Mouse (Mus musculus) kidney, embryonic 14.5 days (tissue): ENCODE data around the gene Rnf130. TPM values are rescaled to one million over a fixed set of nuclear protein-coding genes. Genes with fewer than 3 reads are reported as not detected.

Source experiments
- ATAC-seq: fragments of 200-750 bp; cut with Nextera tagmentation; 2 replicates; pipeline ENCODE4 v1.8.0; 2017; ENCODE audit warnings: moderate number of reproducible peaks, mild to moderate bottlenecking, moderate TSS enrichment, moderate library complexity; ENCODE audit not compliant: low FRiP score, low TSS enrichment
- H3K27ac ChIP-seq: fragments of 300-500 bp; sonication (generic); 2 replicates; pipeline ENCODE4 v1.5.1; 2014; ENCODE audit warnings: low read depth, mild to moderate bottlenecking, low read length, moderate library complexity, mixed read lengths
- H3K27me3 ChIP-seq: fragments of 300-500 bp; sonication (generic); 2 replicates; pipeline ENCODE4 v1.6.1; 2014; ENCODE audit warnings: mild to moderate bottlenecking, low read length; ENCODE audit not compliant: control insufficient read depth, insufficient read depth
- H3K36me3 ChIP-seq: fragments of 300-500 bp; sonication (generic); 2 replicates; pipeline ENCODE4 v1.6.1; 2014; ENCODE audit warnings: low read length, mixed read lengths; ENCODE audit not compliant: control insufficient read depth, insufficient read depth
- H3K4me1 ChIP-seq: fragments of 300-500 bp; sonication (generic); 2 replicates; pipeline ENCODE4 v1.6.1; 2014; ENCODE audit warnings: low read length, mixed read lengths; ENCODE audit not compliant: control insufficient read depth, insufficient read depth
- H3K4me2 ChIP-seq: fragments of 300-500 bp; sonication (generic); replicated peaks from 2 replicates; pipeline ENCODE4 v1.6.1; 2014; ENCODE audit warnings: low read depth, mild to moderate bottlenecking, low read length
- H3K4me3 ChIP-seq: fragments of 300-500 bp; sonication (generic); 2 replicates; pipeline ENCODE4 v1.5.1; 2014; ENCODE audit warnings: mild to moderate bottlenecking, low read length
- H3K9ac ChIP-seq: fragments of 300-500 bp; sonication (generic); 2 replicates; pipeline ENCODE4 v1.6.1; 2014; ENCODE audit warnings: low read depth, mild to moderate bottlenecking, low read length, moderate library complexity
- H3K9me3 ChIP-seq: fragments of 300-500 bp; sonication (generic); 2 replicates; pipeline ENCODE4 v1.6.1; 2016; ENCODE audit warnings: low read length; ENCODE audit not compliant: control insufficient read depth
- WGBS: fragments of 180-500 bp; shearing (Covaris S2); extraction: QIAGEN DNeasy Blood & Tissue Kit; methylation state at CpG from one replicate; pipeline ENCODE4 v1.1.7; 2014; 5-methylcytosine and 5-hydroxymethylcytosine counted together
- polyA plus RNA-seq: library from polyadenylated mRNA; unstranded; fragments of >200 nt; fragmentation: Nextera tagmentation; extraction: Ambion mirVana; gene quantifications from 2 replicates; pipeline ENCODE4 v1.2.1, GENCODE M21; 2014

Rnf130 gene
- polyA plus RNA-seq, 1 experiment from 2014 or later, result 69.3 TPM

DNA sequence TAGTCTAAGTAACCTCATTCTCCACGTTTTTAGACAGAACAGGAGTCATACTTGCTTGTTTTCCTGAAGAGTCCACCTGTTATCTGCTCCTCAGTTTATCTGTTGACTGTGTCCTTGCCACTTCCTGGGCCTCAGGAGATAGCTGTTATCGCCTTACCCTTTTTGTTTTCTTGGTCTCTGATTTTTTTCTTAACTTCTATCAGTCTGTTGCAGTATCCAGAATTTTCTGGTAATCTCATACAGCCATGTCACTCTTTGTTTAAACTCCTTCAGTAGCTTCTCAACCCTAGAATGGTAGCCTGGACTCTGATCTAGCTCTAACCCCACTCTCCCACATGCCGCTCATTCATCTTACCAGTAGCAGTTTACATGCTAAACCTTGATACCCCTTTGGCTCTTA is 10.6 kb downstream of the Rnf130 start:
- Histone ChIP-seq H3K9me3 (no peaks in the 10 kb centered on the region), H3K27me3 (no peaks in the 10 kb centered on the region), H3K4me3 (no peak overlapping the region), H3K9ac (no peak overlapping the region), H3K36me3 (no peaks in the 10 kb centered on the region), H3K4me2 (no peak overlapping the region), H3K27ac (no peak overlapping the region), H3K4me1 (no peaks in the 10 kb centered on the region)
- no peak for ATAC-seq
- 77% methylated on average over 3 of the region's 3 CpGs for WGBS

DNA sequence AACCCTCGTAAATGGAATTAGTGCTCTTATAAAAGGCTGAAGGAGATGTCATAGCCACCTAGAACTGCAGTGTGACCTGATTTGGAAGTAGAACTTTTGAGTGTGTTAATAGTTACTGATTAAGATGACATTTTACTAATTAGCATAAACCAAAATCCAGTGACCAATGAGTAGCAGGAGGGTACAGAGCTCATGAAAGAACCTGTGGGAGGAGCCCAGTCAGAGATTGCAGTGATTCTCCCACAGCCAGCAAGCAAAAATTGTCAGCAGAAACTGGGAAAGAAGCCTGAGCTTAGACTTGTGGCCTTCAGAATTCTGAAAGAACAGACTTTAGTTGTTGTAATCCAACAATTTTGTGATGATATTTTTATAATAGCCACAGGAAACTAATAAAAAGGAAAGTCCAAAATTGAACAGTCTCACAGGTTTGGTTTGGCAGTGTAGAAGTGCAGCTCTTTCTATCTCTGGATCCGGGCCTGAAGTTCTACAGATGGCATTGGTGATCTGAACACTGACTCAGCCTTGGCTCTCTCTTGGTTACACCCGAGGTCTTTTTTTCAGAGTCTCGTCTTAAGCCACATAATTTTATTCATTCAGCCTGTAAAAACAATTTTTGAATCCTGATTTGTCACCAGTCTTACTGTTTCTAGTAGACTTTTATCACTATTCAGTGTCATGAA is 11.8 kb downstream of the Rnf130 start:
- Histone ChIP-seq H3K27me3 (no peaks in the 10 kb centered on the region), H3K4me2 (no peak overlapping the region), H3K27ac (no peak overlapping the region), H3K9me3 (no peaks in the 10 kb centered on the region), H3K36me3 (no peaks in the 10 kb centered on the region), H3K9ac (no peak overlapping the region), H3K4me3 (no peak overlapping the region), H3K4me1 (no peaks in the 10 kb centered on the region)
- WGBS, result 86% methylated on average over 4 of the region's 4 CpGs
- ATAC-seq, result no peak

DNA sequence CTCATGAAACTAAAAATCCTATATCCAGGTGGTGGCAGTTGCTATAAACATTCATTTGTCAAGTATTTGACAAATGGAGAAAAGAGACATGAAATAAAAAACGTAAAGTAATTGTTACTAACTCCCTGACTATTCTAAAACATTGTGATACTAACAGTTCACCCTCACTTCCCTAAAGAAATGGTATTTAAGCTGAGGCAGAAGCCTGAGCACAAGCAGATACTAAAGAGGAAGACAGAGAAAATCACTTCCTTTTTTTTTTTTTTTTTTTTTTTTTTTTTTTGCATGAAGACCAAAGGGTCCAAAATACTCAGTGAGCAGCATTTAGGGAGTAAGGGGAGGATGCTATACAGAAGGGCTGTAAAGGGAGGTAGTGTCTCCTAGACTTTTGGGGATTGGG is 13.6 kb downstream of the Rnf130 start:
- no peak overlapping the region for H3K4me3 ChIP-seq
- no peak overlapping the region for H3K27ac ChIP-seq
- no peaks in the 10 kb centered on the region for H3K36me3 ChIP-seq
- no peak overlapping the region for H3K9ac ChIP-seq
- no peak overlapping the region for H3K4me2 ChIP-seq
- H3K9me3 ChIP-seq, result no peaks in the 10 kb centered on the region
- no peaks in the 10 kb centered on the region for H3K27me3 ChIP-seq
- no peaks in the 10 kb centered on the region for H3K4me1 ChIP-seq
- no peak for ATAC-seq
- 86% methylated on average over 1 of the region's 1 CpGs for WGBS

DNA sequence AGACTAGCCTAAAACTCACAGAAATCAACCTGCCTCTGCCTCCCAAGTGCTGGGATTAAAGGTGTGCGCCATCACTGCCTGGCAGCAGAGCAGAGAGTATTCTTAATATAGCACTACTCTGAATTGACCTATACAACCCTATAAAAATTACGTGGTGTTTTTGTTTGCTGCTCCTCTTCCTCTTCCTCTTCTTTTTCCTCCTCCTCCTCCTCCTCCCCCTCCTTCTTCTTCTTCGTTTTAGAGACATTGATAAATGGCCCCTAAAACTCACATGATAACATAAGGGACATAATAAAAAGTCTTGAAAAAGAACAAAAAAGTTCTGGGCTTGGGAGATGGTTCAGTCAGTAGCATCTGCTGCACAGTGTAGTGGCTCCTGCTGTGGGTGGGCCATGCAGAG is 16.0 kb downstream of the Rnf130 start:
- Histone ChIP-seq H3K4me2 (no peak overlapping the region), H3K36me3 (no peaks in the 10 kb centered on the region), H3K4me1 (no peaks in the 10 kb centered on the region), H3K4me3 (no peak overlapping the region), H3K27ac (no peak overlapping the region), H3K9ac (no peak overlapping the region), H3K27me3 (no peaks in the 10 kb centered on the region), H3K9me3 (no peaks in the 10 kb centered on the region)
- no peak for ATAC-seq
- 70% methylated on average over 3 of the region's 3 CpGs for WGBS

DNA sequence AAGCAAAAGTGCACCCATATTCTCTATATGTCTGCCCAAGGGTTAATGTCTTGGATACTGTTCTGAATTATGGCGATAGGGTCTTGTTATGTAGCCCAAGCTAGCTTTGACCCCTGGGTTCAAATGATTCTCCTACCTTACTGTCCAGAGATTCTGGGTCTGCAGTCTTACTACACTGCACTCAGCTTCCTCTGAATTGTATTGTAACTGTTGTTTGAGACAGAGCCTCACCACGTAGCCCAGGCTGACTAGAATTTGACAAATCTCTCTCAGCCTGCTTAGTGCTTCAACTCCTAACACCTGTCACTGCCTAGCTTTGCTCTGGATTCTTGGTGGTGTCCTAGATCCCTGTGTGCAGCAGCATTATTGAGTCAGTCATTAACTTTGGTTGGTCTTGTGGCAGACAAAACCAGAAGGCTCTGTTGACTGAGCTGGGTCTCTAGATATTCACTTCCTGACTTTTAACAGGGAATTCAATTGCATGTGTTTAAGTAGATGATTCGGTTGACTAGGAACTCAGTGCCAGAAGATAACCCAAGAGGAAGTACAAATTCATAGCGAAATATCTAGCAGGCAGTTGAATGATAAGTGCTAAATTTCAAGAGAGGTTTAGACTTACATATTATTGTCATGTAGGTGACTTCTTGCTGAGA is 17.3 kb downstream of the Rnf130 start:
- no peak for ATAC-seq
- H3K4me3 ChIP-seq, result no peak overlapping the region
- no peaks in the 10 kb centered on the region for H3K9me3 ChIP-seq
- no peak overlapping the region for H3K4me2 ChIP-seq
- H3K27ac ChIP-seq, result no peak overlapping the region
- no peaks in the 10 kb centered on the region for H3K4me1 ChIP-seq
- no peak overlapping the region for H3K9ac ChIP-seq
- H3K36me3 ChIP-seq, result no peaks in the 10 kb centered on the region
- H3K27me3 ChIP-seq, result no peaks in the 10 kb centered on the region
- 83% methylated on average over 4 of the region's 4 CpGs for WGBS

DNA sequence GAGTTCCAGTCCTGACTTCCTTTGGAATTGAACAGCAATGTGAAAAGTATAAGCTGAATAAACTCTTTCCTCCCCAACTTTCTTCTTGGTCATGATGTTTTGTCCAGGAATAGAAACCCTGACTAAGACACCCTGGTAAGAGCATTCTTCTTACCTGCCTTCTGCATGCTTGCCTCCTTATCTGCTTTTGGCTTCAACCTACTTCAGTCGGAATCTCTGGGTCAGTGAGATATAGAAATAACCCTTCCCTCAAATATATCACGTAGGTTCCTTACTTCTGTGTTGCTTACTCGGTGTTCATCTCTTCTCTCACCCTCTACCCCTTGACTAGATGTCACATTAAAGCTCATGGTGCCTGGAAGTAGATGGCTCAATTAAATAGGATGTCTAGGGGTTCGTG is 19.3 kb downstream of the Rnf130 start:
- H3K4me3 ChIP-seq, result no peak overlapping the region
- H3K36me3 ChIP-seq, result no peaks in the 10 kb centered on the region
- no peak overlapping the region for H3K9ac ChIP-seq
- no peak overlapping the region for H3K4me2 ChIP-seq
- H3K27ac ChIP-seq, result no peak overlapping the region
- no peaks in the 10 kb centered on the region for H3K4me1 ChIP-seq
- H3K9me3 ChIP-seq, result no peaks in the 10 kb centered on the region
- no peaks in the 10 kb centered on the region for H3K27me3 ChIP-seq
- ATAC-seq, result no peak
- WGBS, result 94% methylated on average over 4 of the region's 4 CpGs

DNA sequence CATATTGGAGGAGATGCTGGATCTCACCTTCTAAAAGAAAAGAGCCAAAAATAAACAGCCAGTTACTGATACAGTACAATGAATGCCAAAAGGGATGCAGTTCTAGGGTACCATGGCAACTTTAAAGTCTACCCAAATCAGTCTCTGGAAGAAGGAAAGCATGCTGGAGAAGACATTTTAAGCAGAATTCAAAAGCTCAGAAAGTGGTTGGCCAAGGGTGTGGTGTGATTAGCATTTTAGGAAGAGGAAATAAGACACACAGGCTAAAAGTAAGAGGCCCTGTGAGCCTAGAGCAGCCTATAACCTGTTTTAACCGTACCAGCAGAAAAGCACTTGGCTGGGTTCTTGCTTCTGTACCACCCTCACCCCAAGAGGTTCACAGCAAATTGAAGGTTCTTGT is 22.5 kb downstream of the Rnf130 start:
- H3K36me3 ChIP-seq, result no peaks in the 10 kb centered on the region
- ATAC-seq, result no peak
- no peak overlapping the region for H3K4me2 ChIP-seq
- no peak overlapping the region for H3K4me3 ChIP-seq
- H3K27ac ChIP-seq, result no peak overlapping the region
- H3K4me1 ChIP-seq, result no peaks in the 10 kb centered on the region
- 83% methylated on average over 1 of the region's 1 CpGs for WGBS
- no peaks in the 10 kb centered on the region for H3K9me3 ChIP-seq
- H3K9ac ChIP-seq, result no peak overlapping the region
- H3K27me3 ChIP-seq, result no peaks in the 10 kb centered on the region

DNA sequence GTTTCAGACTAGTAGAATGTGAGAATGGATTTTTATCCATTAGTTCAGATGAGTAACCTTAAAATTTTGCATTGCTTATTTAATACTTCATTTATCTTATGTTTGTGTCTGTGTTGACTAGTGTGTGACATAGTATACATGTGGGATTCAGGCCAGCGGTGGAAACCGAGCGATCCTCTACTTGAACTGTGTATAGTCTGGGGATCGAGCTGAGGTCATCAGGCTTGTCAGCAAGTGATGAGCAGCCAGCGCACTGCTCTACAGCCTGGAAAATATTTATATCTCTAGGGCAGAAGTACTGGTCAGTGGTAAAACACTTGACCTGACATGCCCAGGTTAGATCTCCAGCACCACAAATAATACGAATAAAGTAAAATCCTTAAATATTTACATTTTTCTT is 23.0 kb downstream of the Rnf130 start:
- H3K9me3 ChIP-seq, result no peaks in the 10 kb centered on the region
- no peaks in the 10 kb centered on the region for H3K4me1 ChIP-seq
- no peak overlapping the region for H3K4me2 ChIP-seq
- no peak overlapping the region for H3K27ac ChIP-seq
- no peak overlapping the region for H3K4me3 ChIP-seq
- 41% methylated on average over 6 of the region's 6 CpGs for WGBS
- H3K9ac ChIP-seq, result no peak overlapping the region
- no peaks in the 10 kb centered on the region for H3K36me3 ChIP-seq
- H3K27me3 ChIP-seq, result no peaks in the 10 kb centered on the region
- no peak for ATAC-seq

DNA sequence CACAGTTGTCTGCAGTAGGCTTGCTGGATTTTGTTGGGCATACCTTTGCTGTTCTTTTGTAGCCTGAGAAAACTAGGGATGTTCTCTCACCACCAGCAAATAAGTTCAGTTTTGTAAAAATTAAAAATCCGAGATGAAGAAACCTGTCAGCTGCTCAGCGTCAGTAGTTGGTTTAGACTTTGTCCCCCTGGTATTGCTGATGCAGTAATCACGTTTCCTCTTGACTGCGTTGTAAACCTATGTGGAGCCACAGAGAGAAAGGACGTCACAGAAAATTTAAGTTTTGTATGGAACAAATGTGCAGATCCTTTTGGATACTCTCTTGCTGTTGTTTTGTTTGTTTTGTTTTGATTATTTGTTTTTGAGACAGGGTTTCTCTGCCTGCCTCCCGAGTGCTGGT is 25.2 kb downstream of the Rnf130 start:
- Histone ChIP-seq H3K9ac (no peak overlapping the region), H3K4me3 (no peak overlapping the region), H3K27me3 (no peaks in the 10 kb centered on the region), H3K4me1 (no peaks in the 10 kb centered on the region), H3K36me3 (peaks cover 5% of the 10 kb centered on the region; the same call in 1 of the 2 replicates), H3K27ac (no peak overlapping the region), H3K4me2 (no peak overlapping the region), H3K9me3 (no peaks in the 10 kb centered on the region)
- ATAC-seq, result no peak
- WGBS, result 89% methylated on average over 6 of the region's 6 CpGs
